Mouse (Mus musculus) hindbrain, embryonic 16.5 days (tissue): Measurements from ENCODE around the gene Sh2d4b. TPM values are rescaled to one million over a fixed set of nuclear protein-coding genes. Genes with fewer than 3 reads are reported as not detected.

Source experiments
- ATAC-seq: fragments of 200-750 bp; cut with Nextera tagmentation; 2 replicates; pipeline ENCODE4 v1.8.0; 2017; ENCODE audit warnings: moderate TSS enrichment, moderate library complexity
- H3K27ac ChIP-seq: fragments of 300-500 bp; sonication (generic); 2 replicates; pipeline ENCODE4 v1.5.1; 2014; ENCODE audit warnings: low read depth, mild to moderate bottlenecking, control low read depth, low read length, moderate library complexity
- H3K27me3 ChIP-seq: fragments of 300-500 bp; sonication (generic); replicated peaks from 2 replicates; pipeline ENCODE4 v1.6.1; 2014; ENCODE audit warnings: low read length; ENCODE audit not compliant: control insufficient read depth, insufficient read depth
- H3K36me3 ChIP-seq: fragments of 300-500 bp; sonication (generic); 2 replicates; pipeline ENCODE4 v1.6.1; 2014; ENCODE audit warnings: mild to moderate bottlenecking, low read length, moderate library complexity, mixed read lengths; ENCODE audit not compliant: control insufficient read depth, insufficient read depth
- H3K4me1 ChIP-seq: fragments of 300-500 bp; sonication (generic); 2 replicates; pipeline ENCODE4 v1.6.1; 2014; ENCODE audit warnings: low read depth, low read length; ENCODE audit not compliant: control insufficient read depth, insufficient read depth
- H3K4me2 ChIP-seq: fragments of 300-500 bp; sonication (generic); 2 replicates; pipeline ENCODE4 v1.6.1; 2014; ENCODE audit warnings: mild to moderate bottlenecking, low read length, control low read depth, moderate library complexity
- H3K4me3 ChIP-seq: fragments of 300-500 bp; sonication (generic); 2 replicates; pipeline ENCODE4 v1.5.1; 2014; ENCODE audit warnings: mild to moderate bottlenecking, low read length, control low read depth, moderate library complexity
- H3K9ac ChIP-seq: fragments of 300-500 bp; sonication (generic); 2 replicates; pipeline ENCODE4 v1.6.1; 2014; ENCODE audit warnings: low read depth, mild to moderate bottlenecking, control low read depth, low read length, moderate library complexity
- H3K9me3 ChIP-seq: fragments of 300-500 bp; sonication (generic); 2 replicates; pipeline ENCODE4 v1.6.1; 2014; ENCODE audit warnings: mild to moderate bottlenecking, low read length, moderate library complexity; ENCODE audit not compliant: control insufficient read depth
- WGBS: fragments of 180-500 bp; shearing (Covaris S2); extraction: QIAGEN DNeasy Blood & Tissue Kit; methylation state at CpG from one replicate; pipeline ENCODE4 v1.1.7; 2014; 5-methylcytosine and 5-hydroxymethylcytosine counted together
- polyA plus RNA-seq: library from polyadenylated mRNA; unstranded; fragments of >200 nt; fragmentation: Nextera tagmentation; extraction: Ambion mirVana; gene quantifications from 2 replicates; pipeline ENCODE4 v1.2.1, GENCODE M21; 2015

Sh2d4b gene
- polyA plus RNA-seq, 1 experiment from 2014 or later: 0.54 TPM

- no peak overlapping the region for H3K27ac ChIP-seq
- no peaks in the 10 kb centered on the region for H3K27me3 ChIP-seq
- H3K9me3 ChIP-seq: no peaks in the 10 kb centered on the region
- no peak overlapping the region for H3K4me3 ChIP-seq
- H3K9ac ChIP-seq: no peak overlapping the region
- ATAC-seq: no peak
- H3K4me1 ChIP-seq: no peaks in the 10 kb centered on the region
- 90% methylated on average over 8 of the region's 8 CpGs for WGBS
- peaks cover 4% of the 10 kb centered on the region for H3K36me3 ChIP-seq
- H3K4me2 ChIP-seq: no peak overlapping the region
Observed at GRCm38 (mm10) chr14:40915838-40916237, 22.8 kb upstream of the Sh2d4b start.

- no peak for ATAC-seq
- no peak overlapping the region for H3K4me2 ChIP-seq
- no peak overlapping the region for H3K4me3 ChIP-seq
- H3K36me3 ChIP-seq: peaks cover 7% of the 10 kb centered on the region
- H3K9ac ChIP-seq: no peak overlapping the region
- no peaks in the 10 kb centered on the region for H3K27me3 ChIP-seq
- H3K9me3 ChIP-seq: no peaks in the 10 kb centered on the region
- H3K27ac ChIP-seq: no peak overlapping the region
- no peaks in the 10 kb centered on the region for H3K4me1 ChIP-seq
- 88% methylated on average over 3 of the region's 3 CpGs for WGBS
Observed at GRCm38 (mm10) chr14:40914701-40915100, 21.6 kb upstream of the Sh2d4b start.

- peaks cover 12% of the 10 kb centered on the region for H3K36me3 ChIP-seq
- no peaks in the 10 kb centered on the region for H3K9me3 ChIP-seq
- H3K4me2 ChIP-seq: no peak overlapping the region
- WGBS: 64% methylated on average over 6 of the region's 6 CpGs
- no peak overlapping the region for H3K9ac ChIP-seq
- no peaks in the 10 kb centered on the region for H3K4me1 ChIP-seq
- no peak for ATAC-seq
- no peaks in the 10 kb centered on the region for H3K27me3 ChIP-seq
- no peak overlapping the region for H3K27ac ChIP-seq
- no peak overlapping the region for H3K4me3 ChIP-seq
Observed at GRCm38 (mm10) chr14:40913709-40914108, 20.6 kb upstream of the Sh2d4b start.

- H3K4me1 ChIP-seq: no peaks in the 10 kb centered on the region
- H3K4me2 ChIP-seq: no peak overlapping the region
- no peak overlapping the region for H3K9ac ChIP-seq
- H3K27me3 ChIP-seq: no peaks in the 10 kb centered on the region
- peaks cover 26% of the 10 kb centered on the region for H3K36me3 ChIP-seq
- no peaks in the 10 kb centered on the region for H3K9me3 ChIP-seq
- no peak overlapping the region for H3K4me3 ChIP-seq
- ATAC-seq: no peak
- no peak overlapping the region for H3K27ac ChIP-seq
Observed at GRCm38 (mm10) chr14:40911529-40911928, 18.5 kb upstream of the Sh2d4b start.

- Histone ChIP-seq H3K4me1 (no peaks in the 10 kb centered on the region), H3K4me2 (no peak overlapping the region), H3K9me3 (no peaks in the 10 kb centered on the region), H3K9ac (no peak overlapping the region), H3K27me3 (no peaks in the 10 kb centered on the region), H3K4me3 (no peak overlapping the region), H3K27ac (no peak overlapping the region), H3K36me3 (peaks cover 22% of the 10 kb centered on the region)
- ATAC-seq: no peak
- 95% methylated on average over 9 of the region's 9 CpGs for WGBS
Observed at GRCm38 (mm10) chr14:40908763-40909162, 15.7 kb upstream of the Sh2d4b start.

- Histone ChIP-seq H3K4me2 (no peak overlapping the region), H3K4me1 (no peaks in the 10 kb centered on the region), H3K27ac (no peak overlapping the region), H3K4me3 (no peak overlapping the region), H3K27me3 (no peaks in the 10 kb centered on the region), H3K36me3 (peaks cover 22% of the 10 kb centered on the region), H3K9ac (no peak overlapping the region), H3K9me3 (no peaks in the 10 kb centered on the region)
- 89% methylated on average over 9 of the region's 9 CpGs for WGBS
- ATAC-seq: no peak
Observed at GRCm38 (mm10) chr14:40906770-40907169, 13.7 kb upstream of the Sh2d4b start.

- no peak for ATAC-seq
- 89% methylated on average over 8 of the region's 8 CpGs for WGBS
- no peaks in the 10 kb centered on the region for H3K27me3 ChIP-seq
- H3K4me3 ChIP-seq: no peak overlapping the region
- no peak overlapping the region for H3K9ac ChIP-seq
- peaks cover 22% of the 10 kb centered on the region for H3K36me3 ChIP-seq
- H3K4me1 ChIP-seq: no peaks in the 10 kb centered on the region
- no peak overlapping the region for H3K4me2 ChIP-seq
- H3K27ac ChIP-seq: no peak overlapping the region
- H3K9me3 ChIP-seq: no peaks in the 10 kb centered on the region
Observed at GRCm38 (mm10) chr14:40905813-40906212, 12.7 kb upstream of the Sh2d4b start.

- H3K4me3 ChIP-seq: no peak overlapping the region
- H3K9me3 ChIP-seq: no peaks in the 10 kb centered on the region
- H3K4me2 ChIP-seq: no peak overlapping the region
- WGBS: 77% methylated on average over 12 of the region's 12 CpGs
- ATAC-seq: no peak
- no peaks in the 10 kb centered on the region for H3K27me3 ChIP-seq
- H3K27ac ChIP-seq: no peak overlapping the region
- no peaks in the 10 kb centered on the region for H3K4me1 ChIP-seq
- peaks cover 4% of the 10 kb centered on the region for H3K36me3 ChIP-seq
- no peak overlapping the region for H3K9ac ChIP-seq
Observed at GRCm38 (mm10) chr14:40902307-40903055, 9.4 kb upstream of the Sh2d4b start.

- Histone ChIP-seq H3K4me2 (no peak overlapping the region), H3K36me3 (no peaks in the 10 kb centered on the region; the same call in 1 of the 2 replicates), H3K27ac (no peak overlapping the region), H3K4me3 (no peak overlapping the region), H3K27me3 (no peaks in the 10 kb centered on the region), H3K9me3 (no peaks in the 10 kb centered on the region), H3K4me1 (no peaks in the 10 kb centered on the region), H3K9ac (no peak overlapping the region)
- WGBS: 73% methylated on average over 2 of the region's 2 CpGs
- ATAC-seq: no peak
Observed at GRCm38 (mm10) chr14:40900267-40900666, 7.2 kb upstream of the Sh2d4b start.
